Mouse (Mus musculus) urinary bladder, postnatal 14 days (tissue): ENCODE measurements around the gene Sez6l.

Experiments used
- DNase-seq: peaks from one replicate; pipeline ENCODE4 v3.0.0; 2021; ENCODE audit warnings: low spot score

Gene Sez6l

DNA sequence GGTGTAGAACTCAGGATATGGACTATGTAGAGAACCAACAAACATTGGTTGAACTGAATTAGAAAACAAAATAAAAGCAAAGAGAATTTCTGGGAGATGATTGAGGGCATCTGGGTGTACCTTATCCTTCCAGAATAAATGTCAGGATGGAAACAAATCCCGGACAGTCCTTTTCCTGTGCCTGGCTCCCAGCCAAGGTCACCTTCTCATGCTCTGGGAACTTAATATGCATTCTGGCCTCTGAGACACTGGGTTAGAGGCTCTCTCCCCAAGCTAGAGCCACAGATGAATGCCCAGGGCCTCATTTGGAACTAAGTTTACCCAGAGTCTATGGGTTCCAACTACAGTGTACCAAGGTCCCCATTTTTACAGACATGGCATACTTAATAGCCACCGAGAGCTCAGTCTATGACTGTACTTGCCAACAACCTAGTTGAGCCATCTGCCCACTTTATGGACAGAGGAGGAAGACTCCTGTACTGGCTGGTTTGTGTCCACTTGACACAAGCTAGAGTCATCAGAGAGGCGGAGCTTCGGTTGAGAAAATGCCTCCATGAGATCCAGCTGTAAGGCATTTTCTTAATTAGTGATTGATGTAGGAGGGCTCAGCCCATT, 7.3 kb upstream of the Sez6l start:
- DNase-seq = no peak

DNA sequence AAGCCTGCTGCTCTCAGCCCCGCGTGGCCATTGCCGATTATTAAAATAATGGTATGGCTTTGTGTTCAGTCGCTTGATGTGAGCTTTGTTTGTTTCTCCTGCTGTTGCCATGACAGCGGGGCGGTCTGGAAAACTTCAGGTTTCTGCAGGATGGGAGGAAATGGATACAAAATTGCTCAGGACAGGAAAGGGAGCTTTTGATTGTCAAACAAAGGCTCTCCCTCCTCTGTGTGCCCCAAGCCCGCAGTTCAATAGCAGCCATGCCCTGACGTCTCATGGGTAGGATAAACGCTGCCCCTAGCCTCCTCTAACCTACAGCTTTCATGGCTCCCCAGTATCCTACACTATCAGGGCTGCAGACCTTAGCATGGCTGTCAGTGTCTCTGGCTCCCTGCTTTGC, 6.3 kb upstream of the Sez6l start:
- no peak for DNase-seq

DNA sequence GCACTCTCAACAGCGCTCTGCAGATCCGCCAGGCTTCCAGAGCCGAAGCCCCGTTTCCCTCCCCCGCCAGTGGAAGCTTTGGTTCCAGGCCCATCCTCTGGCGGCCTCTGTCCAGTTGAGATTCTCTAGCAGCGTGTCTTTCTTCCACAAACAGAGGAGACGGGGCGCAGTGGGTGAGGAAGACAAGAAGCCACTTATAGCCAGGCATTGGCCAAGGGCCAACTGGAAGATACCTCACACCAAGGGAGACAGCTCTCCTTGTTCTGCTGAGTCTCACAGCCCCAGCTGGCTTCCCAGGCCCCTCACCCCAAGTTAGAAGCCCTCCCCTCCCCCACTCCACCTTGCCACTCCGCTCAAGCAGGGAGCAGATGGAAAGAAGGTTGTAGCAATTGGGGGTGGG, 765 bp upstream of the Sez6l start:
- DNase-seq = no peak

DNA sequence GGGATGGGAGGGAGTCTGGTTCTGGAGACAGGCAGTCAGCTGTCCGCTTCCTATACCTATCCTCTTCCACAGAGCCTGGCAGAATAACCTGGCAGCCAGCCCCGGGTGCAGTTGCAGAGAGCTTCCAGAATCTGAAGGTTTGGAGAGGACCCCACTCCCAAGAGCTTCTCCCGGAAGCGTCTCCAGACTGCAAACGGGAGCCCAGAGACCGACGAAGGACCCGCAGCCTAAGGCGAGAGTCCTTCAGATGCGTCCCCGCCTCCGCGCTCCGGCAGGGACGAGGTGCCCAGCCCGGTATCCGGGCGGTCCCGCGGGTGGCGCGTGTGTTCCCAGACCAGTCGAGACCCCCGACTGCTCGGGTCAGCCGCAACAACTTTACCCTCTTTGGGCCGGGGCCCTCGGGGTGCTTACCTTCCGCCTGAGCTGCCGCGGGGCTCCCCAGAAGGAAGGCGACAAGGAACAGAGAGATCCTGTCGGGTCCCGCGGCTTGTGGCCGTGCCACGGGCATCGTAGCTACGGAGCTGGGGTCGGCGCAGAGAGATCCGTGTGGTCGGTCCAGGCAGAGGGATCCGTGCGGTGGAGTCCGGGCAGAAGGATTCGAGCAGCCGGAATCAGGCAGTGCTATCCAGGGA, 508 bp downstream of the Sez6l start:
- DNase-seq = no peak

DNA sequence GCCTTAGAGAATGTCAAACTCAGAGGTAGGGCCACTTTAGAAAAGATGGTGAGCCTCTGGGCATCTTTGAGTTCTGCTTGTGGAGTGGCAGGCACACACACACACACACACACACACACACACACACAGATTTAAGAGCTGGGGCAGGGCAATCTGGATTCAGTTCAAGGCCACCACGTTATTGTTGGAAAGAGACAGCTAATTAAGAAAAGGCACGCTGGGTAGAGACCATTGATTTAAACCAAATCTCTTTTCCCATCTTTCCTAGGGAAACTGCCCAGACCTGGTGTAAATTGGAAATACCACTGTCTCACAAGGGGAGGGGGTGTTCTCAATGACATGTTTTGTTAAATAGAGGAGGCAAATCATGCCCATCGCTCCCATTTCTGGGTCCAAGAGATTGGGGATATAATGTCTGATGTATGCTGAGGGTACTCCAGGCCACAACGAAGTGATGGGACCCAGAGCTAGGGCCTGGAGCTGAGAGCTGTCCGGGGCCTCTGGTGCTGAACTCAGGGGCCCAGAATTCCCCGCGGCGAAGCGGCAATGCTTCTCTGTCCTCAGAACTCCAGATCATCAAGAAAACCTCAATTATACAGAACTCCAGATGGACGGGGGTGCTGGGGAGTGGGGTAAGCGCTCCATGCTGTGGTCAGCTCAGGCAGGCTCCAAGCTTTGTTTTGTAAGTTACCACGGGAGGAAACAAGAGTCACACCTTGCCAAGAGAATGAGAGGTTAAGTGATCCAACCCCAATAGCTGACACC, 1.7 kb downstream of the Sez6l start:
- DNase-seq = peak; percentile 6

DNA sequence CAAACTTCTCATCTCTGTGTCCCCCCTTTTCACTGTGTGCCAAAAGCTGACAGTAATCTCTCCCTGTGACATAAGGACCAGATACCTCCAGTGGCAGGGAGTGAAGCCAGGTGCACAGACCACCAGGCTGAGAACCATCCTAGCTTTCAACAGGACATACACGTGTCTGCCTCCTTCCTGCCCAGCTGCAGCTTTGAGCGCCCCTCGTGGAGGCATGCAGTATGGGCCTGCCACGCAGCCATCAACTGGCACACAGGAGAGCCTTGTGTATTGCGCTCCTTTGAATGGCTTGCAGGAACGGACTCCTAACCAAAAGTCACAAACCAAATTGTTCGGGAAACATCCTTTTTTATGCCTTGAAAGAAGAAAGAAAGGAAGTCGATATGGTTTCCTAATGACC, 3.1 kb downstream of the Sez6l start:
- peak; percentile 28 for DNase-seq

DNA sequence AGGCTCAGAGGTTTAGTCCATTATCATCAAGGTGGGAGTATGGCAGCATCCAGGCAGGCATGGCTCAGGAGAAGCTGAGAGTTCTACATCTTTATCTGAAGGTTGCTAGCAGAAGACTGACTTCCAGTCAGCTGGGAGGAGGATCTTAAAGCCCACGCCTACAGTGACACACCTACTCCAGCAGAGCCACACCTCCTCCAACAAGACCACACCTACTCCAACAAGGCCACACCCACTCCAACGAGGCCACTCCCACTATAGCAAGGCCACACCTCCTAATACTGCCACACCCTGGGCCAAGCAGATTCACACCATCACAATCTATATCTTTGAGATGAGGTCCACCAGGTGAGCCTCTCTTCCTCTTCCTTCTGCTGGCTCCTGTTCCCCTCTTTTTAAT, 4.8 kb downstream of the Sez6l start:
- no peak for DNase-seq

DNA sequence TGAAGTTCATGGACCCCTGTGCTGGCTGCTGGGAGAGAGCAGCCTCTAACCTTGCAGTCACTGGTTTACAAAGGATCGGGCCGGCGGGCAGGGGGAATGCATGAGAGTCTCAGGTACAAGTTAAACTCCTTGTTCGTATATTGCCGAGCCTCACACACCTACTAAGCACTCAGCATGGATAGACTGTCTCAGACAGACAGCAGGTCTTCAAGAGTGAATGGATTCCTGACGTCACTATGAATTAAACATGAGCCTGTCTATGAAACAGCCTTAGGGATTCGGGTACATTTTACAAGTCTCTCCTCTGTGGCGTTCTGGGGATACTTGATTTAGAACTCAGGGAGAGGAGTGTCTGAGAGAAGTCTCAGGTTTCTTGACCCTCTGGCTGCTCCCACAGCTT, 11.5 kb downstream of the Sez6l start:
- no peak for DNase-seq

DNA sequence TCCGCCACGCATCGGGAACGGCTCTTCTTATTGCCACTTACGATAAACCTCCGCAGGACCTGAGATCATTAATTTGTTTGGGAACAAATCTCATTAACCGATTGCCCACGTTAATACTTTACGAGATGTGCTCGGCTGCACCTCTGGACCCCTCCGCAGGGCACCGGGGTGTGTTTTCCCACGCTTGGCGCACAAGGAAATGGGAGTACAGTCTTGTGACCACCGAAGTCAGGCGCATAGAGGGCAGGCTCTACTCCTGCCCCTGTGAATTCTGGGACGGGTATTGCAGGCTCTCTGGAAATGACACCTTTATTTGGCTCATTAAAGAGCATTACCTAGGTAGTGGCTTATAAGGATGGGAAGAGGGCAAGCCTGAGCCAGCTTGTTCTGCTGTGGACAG, 11.9 kb downstream of the Sez6l start:
- DNase-seq = no peak

DNA sequence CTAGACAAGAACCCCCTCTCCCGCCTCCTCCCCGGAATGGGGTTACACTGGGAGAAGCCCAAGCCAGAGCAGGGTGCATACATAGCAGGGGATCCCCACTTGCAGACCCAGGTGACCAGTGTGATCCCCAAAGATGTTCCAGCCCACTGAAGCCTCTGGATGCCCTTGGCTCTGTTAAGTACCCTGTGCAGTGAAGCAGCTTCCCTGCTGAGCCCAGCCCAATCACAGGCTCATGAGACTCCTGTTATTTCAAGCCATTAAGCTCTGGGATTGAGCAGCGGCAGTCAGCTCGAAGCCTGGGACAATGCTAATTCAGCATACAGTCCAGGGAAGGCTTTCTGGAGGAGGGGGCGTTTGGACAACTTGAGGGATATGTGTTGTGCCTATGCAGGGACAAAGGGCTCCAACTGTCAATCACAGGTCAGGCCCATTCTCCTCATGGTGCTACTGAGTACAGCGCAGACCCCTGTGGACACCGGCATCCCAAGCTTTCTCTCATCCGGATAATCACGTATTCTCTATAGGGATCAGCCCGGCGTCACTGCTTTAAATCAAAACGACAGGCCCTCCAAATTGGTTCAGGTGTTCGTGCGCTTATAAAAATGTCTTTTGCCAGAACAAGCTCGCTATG, 16.0 kb downstream of the Sez6l start:
- DNase-seq = no peak

DNA sequence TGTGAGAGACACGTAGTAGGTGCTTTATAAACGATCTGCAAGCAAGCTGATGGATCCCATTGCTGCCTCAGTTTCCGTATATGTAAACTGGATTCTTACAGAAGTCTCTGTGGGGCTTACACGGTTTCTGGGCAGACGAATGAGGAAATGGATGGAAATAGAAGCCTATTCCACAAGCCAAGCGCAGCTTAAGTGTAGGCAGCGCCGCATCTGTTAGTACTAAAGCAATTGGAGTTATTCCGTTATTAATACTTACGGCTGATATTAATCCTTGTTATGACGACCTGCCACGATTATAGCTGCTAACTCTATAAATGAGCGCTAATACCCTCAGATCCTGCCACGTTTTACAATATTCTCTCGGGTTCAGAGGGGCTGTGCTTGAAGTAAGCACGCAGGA, 16.8 kb downstream of the Sez6l start:
- no peak for DNase-seq

DNA sequence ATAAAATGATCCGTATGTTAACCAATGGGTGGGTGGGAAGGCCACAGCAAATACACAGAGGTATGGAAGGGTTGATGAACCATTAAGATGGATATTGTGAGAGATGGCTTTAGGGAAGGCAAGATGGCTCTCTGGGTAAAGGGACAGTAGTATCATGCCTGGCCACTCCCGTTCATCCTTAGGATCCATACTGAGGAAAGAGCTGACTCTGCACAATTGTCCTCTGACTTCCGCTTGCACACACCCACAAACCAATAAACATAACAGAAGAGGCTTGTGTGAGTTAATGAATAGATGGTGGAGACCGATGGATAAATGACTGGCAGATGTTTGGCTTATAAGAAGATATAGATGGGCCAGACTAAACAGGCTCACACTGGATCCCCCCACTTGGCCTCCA, 19.6 kb downstream of the Sez6l start:
- no peak for DNase-seq

DNA sequence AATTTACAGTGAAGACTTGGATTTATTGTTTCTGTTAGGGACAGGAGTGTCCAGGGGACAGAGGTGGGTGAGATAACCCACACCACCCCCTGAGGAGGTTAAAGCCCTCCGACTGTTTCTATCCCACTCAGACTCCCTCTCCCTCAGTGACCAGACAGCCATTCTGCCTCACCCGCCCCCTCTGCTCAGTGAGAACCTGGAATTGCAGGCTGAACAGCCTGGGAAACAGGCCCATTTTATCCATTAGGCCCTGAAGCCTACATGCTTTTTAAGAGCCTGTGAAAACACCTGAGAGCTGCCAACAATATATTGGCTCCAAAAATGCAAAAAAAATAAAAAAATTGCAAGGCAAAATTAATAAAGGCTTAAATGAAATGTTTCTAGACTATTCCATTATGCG, 20.3 kb downstream of the Sez6l start:
- DNase-seq = no peak

DNA sequence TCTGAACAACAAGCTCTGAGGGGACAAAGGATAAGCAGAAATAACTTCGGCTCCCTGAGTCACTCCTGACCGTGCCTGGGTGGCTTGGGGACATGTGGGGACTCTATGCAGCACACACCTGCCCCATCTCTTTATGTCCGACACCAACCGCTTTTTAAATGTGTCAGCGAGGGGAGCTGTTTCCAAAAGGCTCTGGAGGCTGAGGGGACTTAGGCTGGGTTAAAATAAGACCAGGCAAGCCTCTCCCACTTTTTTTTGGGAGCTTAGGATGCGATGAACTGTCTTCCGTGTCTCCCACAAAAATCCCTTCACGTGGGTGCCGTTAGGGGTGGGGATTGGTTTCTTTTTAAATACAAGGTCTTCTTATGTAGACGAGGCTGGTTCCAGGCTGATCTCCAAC, 22.5 kb downstream of the Sez6l start:
- no peak for DNase-seq

DNA sequence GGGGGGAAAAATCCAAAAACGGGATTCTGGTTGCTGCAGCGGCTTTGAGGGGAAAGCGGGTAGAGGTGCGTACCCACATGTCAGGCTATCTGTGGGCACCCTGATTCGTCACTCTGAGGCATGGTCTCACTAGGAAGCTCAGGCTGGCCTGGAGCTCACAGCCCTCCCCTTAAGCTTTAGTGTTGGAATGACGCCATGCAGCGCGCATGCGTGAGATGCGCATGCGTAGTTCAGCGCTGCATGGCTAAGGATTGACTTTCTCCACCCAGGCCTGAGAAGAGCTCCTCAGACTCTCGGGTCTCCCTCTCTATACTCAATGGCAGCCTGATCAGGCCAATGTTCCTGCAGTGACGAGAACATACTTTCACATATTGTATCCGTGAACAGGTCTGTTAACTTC, 24.2 kb downstream of the Sez6l start:
- no peak for DNase-seq

DNA sequence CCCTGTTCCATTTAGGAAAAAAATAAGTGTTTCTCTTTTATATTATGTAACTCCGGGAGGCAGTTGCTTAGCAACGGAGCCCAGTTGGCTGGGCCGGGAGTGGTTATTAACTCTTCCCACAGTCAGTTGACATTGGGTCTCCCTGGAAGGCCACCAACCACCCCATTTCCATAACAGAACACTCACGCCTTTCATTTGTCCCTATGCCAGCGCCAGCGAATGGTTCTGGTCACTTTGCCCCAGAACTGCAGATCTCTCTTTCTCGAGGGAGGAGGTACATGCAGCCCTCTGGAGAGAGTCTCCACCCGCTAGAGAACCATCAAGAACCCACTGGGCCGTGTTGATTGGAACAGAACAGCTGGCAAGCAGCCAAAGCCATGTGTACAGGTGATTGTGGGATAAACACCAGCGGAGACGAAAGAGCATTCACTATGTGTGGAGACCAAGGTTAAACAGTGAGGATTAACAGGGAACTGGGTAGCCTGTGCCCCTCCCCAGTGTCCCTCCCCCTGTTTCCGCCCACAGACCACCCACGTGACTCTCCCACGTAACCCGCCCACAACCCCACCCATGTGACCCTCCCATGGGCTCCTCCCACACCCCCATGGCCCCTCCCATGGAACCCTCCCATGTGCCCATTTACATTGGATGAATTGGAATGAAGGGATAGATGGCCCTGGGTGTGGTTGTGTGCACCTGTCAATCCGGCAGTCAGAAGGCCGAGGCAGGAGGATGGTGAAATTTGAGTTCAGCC, 24.8 kb downstream of the Sez6l start:
- DNase-seq = no peak

DNA sequence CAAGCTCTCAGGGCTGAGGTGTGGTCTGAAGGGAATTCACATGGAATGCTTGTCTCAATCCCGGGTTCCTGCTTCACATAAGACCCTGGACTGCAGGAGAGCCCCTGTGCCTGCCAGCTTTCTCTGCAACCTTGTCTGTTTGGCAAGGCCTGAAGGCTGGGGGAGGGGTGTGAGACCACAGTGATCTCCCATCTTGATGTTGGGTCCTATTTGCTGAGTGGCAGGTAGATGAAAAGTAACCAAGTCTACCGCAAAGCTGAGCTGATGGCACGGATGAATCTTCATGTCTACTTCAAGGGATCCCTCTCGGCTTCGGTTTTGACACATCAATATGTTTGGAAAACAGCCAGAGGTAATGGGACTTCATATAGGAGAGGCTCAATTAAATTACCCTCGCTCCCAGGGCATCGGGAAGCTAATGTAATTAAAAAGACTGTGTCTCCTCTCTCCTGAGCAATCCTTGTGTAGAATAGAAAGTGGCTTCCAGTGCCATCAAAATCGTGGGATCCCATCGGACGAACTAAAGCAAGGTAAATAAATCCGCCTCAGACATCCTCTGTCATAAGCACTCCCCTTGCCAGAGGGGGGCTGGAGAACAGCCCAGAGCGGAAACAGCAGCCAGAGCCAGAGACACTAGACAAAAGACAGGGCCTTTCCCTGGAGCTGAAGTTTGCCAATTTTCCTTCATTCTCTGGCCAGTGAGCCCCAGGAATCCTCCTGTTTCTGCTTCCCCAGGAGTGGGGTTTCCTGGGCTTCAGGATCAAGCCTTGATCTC, 28.0 kb downstream of the Sez6l start:
- DNase-seq = peak; percentile 16

DNA sequence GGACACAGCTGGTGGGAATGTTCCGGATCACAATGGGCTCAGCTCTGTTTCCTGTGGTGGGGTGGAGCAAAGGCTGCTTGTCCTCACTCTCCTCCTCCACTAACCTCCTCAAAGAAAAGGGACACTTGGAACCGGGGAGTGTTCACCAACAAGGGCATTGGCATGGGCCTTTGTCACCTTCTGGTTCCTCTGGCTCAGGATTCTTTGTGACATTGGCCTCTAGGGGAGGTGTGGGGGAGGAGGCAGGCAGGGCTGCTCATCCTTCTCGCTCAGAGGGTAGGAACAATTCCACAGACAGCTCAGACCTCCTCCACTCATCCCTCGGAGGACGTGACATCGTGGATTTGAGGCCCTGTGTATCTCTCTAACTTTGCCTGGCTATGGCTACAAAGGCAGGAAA, 30.2 kb downstream of the Sez6l start:
- no peak for DNase-seq

DNA sequence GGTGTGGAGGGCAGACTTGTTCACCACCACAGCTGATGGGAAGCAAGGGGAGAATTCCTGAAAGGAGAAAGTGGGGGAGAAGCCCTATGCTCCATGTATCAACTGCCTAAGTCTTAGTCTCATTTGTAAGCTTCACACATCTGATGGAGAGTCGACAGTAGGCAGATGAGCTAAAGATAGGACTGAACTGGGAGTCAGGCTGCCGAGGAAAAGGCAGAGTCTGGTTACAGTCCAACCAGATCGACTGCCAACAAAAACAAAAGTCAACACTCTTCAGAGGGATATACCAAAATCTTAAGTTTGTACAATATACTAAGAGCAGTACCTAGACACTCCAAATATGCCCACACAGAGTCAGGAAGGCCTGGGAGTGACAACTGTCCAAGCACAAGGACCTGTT, 38.7 kb downstream of the Sez6l start:
- DNase-seq = no peak

DNA sequence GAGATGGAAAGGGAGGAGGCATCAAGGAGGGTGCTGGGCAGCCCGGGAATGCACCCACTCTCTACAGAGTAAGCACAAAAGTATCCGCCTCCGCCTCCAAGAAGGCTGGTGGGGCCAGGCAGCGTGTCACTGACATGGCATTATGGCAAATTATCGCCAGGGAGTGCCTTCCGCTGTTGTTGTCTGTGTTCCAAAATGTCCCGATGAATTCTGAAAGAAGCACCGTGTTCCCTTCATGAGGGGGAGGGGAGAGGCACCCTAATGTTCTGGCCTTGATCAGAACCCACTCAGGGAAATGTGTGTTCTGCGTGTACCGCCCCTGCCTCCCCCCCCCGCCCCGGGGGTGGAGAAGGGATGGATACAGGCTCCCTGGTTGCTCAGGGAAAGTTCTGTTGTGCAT, 41.1 kb downstream of the Sez6l start:
- no peak for DNase-seq

DNA sequence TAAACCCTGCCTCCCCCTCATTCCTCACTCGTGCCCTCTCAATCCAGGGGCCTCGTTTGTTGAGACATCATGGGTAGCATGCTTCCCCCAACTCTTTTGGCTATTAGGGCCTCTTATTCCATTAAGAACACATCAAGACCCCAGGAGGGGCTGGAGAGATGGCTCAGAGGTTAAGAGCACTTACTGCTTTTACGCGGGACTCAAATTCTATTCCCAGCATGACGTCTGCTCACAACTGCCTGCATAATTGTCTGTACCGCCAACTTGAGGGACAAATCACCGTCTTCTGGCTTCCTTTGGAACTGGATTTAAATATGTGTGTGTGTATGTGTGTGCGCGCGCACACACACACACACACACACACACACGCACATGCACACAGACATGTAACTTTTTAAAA, 42.8 kb downstream of the Sez6l start:
- no peak for DNase-seq
